Mouse (Mus musculus): ENCODE data around the gene Naga. TPM values are rescaled to one million over a fixed set of nuclear protein-coding genes. Genes with fewer than 3 reads are reported as not detected.

Gene Naga
- polyA plus RNA-seq, 1 experiment from 2014 or later: 34.6 TPM

- Histone ChIP-seq H3K27ac (ENCODE audit: low read depth) (peak overlapping the region; percentile 92), H3K36me3 (replicated peaks; ENCODE audit: insufficient read depth, low read length) (peaks cover 44% of the 10 kb centered on the region), H3K4me1 (ENCODE audit: insufficient read depth) (peaks cover 71% of the 10 kb centered on the region), H3K4me2 (ENCODE audit: low read depth, low read length) (peak overlapping the region; percentile 91), H3K9me3 (ENCODE audit: low read length) (no peaks in the 10 kb centered on the region), H3K27me3 (ENCODE audit: insufficient read depth, low read length) (no peaks in the 10 kb centered on the region), H3K9ac (replicated peaks) (peak overlapping the region; percentile 81), H3K4me3 (ENCODE audit: low read depth, low read length) (peak overlapping the region; percentile 73)
- ATAC-seq: no peak
- no peak for DNase-seq
- TF ChIP-seq EP300 (IDR thresholded peaks at IDR 0.05; ENCODE audit: low read depth) (no peak), CTCF (IDR thresholded peaks at IDR 0.05; ENCODE audit: low read depth) (peak; percentile 36)
- WGBS (ENCODE audit: insufficient replicate concordance): 30% methylated on average over 14 of the region's 14 CpGs
These were observed 8.0 kb upstream of the Naga start for GRCm38 (mm10) chr15:82346580-82347302.

- Histone ChIP-seq H3K4me2 (ENCODE audit: low read depth, low read length) (peak overlapping the region; percentile 91), H3K4me1 (ENCODE audit: insufficient read depth) (peaks cover 69% of the 10 kb centered on the region), H3K27me3 (ENCODE audit: insufficient read depth, low read length) (no peaks in the 10 kb centered on the region), H3K9me3 (ENCODE audit: low read length) (no peaks in the 10 kb centered on the region), H3K36me3 (replicated peaks; ENCODE audit: insufficient read depth, low read length) (peaks cover 41% of the 10 kb centered on the region), H3K27ac (ENCODE audit: low read depth) (peak overlapping the region; percentile 92), H3K9ac (replicated peaks) (peak overlapping the region; percentile 81), H3K4me3 (ENCODE audit: low read depth, low read length) (peak overlapping the region; percentile 73)
- ATAC-seq (peak; percentile 89), DNase-seq (peak; percentile 99)
- WGBS (ENCODE audit: insufficient replicate concordance): under 1% methylated on average over 50 of the region's 51 CpGs
- no peak for TF ChIP-seq CTCF (IDR thresholded peaks at IDR 0.05; ENCODE audit: low read depth)
- TF ChIP-seq EP300 (IDR thresholded peaks at IDR 0.05; ENCODE audit: low read depth): peak; percentile 35; the same call in 1 of the 2 replicates
These were observed 7.2 kb upstream of the Naga start for GRCm38 (mm10) chr15:82345820-82346470.

- Histone ChIP-seq H3K9ac (replicated peaks) (peak overlapping the region; percentile 43), H3K9me3 (ENCODE audit: low read length) (no peaks in the 10 kb centered on the region), H3K4me2 (ENCODE audit: low read depth, low read length) (peak overlapping the region; percentile 76), H3K27me3 (ENCODE audit: insufficient read depth, low read length) (no peaks in the 10 kb centered on the region), H3K4me1 (ENCODE audit: insufficient read depth) (peaks cover 75% of the 10 kb centered on the region), H3K36me3 (replicated peaks; ENCODE audit: insufficient read depth, low read length) (peaks cover 32% of the 10 kb centered on the region), H3K4me3 (ENCODE audit: low read depth, low read length) (0 out of 2 replicates have a peak overlapping the region, but pooled peaks have one; percentile 0), H3K27ac (ENCODE audit: low read depth) (peak overlapping the region; percentile 99)
- DNase-seq (no peak), ATAC-seq (no peak)
- WGBS (ENCODE audit: insufficient replicate concordance): 61% methylated on average over 6 of the region's 6 CpGs
- TF ChIP-seq EP300 (IDR thresholded peaks at IDR 0.05; ENCODE audit: low read depth): no peak
- no peak for TF ChIP-seq CTCF (IDR thresholded peaks at IDR 0.05; ENCODE audit: low read depth)
These were observed 6.2 kb upstream of the Naga start for GRCm38 (mm10) chr15:82344971-82345370.

- Histone ChIP-seq H3K4me3 (ENCODE audit: low read depth, low read length) (peak overlapping the region; percentile 9; the same call in 1 of the 2 replicates), H3K4me1 (ENCODE audit: insufficient read depth) (peaks cover 83% of the 10 kb centered on the region), H3K9me3 (ENCODE audit: low read length) (no peaks in the 10 kb centered on the region), H3K9ac (replicated peaks) (peak overlapping the region; percentile 81), H3K27me3 (ENCODE audit: insufficient read depth, low read length) (no peaks in the 10 kb centered on the region), H3K36me3 (replicated peaks; ENCODE audit: insufficient read depth, low read length) (peaks cover 19% of the 10 kb centered on the region), H3K4me2 (ENCODE audit: low read depth, low read length) (peak overlapping the region; percentile 76), H3K27ac (ENCODE audit: low read depth) (peak overlapping the region; percentile 99)
- TF ChIP-seq EP300 (IDR thresholded peaks at IDR 0.05; ENCODE audit: low read depth): no peak
- TF ChIP-seq CTCF (IDR thresholded peaks at IDR 0.05; ENCODE audit: low read depth): no peak
- 78% methylated on average over 27 of the region's 27 CpGs for WGBS (ENCODE audit: insufficient replicate concordance)
- no peak for ATAC-seq
- peak; percentile 37 for DNase-seq
These were observed 4.9 kb upstream of the Naga start for GRCm38 (mm10) chr15:82343368-82344287.

GRCm38 (mm10) chr15:82342543-82342935, 3.8 kb upstream of the Naga start:
- peak overlapping the region; percentile 81 for H3K9ac ChIP-seq (replicated peaks)
- peak overlapping the region; percentile 59 for H3K4me3 ChIP-seq (ENCODE audit: low read depth, low read length)

More at GRCm38 (mm10) chr15:82342543-82342935, 3.8 kb upstream of the Naga start:
- peak overlapping the region; percentile 99 for H3K27ac ChIP-seq (ENCODE audit: low read depth)
- H3K27me3 ChIP-seq (ENCODE audit: insufficient read depth, low read length): no peaks in the 10 kb centered on the region
- peaks cover 11% of the 10 kb centered on the region for H3K36me3 ChIP-seq (replicated peaks; ENCODE audit: insufficient read depth, low read length)
- TF ChIP-seq EP300 (IDR thresholded peaks at IDR 0.05; ENCODE audit: low read depth) (no peak), CTCF (IDR thresholded peaks at IDR 0.05; ENCODE audit: low read depth) (no peak)
- peak overlapping the region; percentile 76 for H3K4me2 ChIP-seq (ENCODE audit: low read depth, low read length)
- H3K4me1 ChIP-seq (ENCODE audit: insufficient read depth): peaks cover 78% of the 10 kb centered on the region
- DNase-seq: no peak
- WGBS (ENCODE audit: insufficient replicate concordance): 57% methylated on average over 5 of the region's 5 CpGs
- H3K9me3 ChIP-seq (ENCODE audit: low read length): no peaks in the 10 kb centered on the region
- no peak for ATAC-seq
